Mouse (Mus musculus) erythroblast, embryonic 14.5 days (primary cell): ENCODE data around the gene Prkd1.

ENCODE experiments used
- GATA1 ChIP-seq: IDR thresholded peaks from 2 replicates; pipeline ENCODE4 v1.6.1; 2012; ENCODE audit warnings: low read length, inconsistent platforms, mixed read lengths
- TAL1 ChIP-seq: IDR thresholded peaks from 3 replicates; pipeline ENCODE4 v1.6.1; 2012; ENCODE audit warnings: low read length, inconsistent platforms, mixed read lengths

DNA sequence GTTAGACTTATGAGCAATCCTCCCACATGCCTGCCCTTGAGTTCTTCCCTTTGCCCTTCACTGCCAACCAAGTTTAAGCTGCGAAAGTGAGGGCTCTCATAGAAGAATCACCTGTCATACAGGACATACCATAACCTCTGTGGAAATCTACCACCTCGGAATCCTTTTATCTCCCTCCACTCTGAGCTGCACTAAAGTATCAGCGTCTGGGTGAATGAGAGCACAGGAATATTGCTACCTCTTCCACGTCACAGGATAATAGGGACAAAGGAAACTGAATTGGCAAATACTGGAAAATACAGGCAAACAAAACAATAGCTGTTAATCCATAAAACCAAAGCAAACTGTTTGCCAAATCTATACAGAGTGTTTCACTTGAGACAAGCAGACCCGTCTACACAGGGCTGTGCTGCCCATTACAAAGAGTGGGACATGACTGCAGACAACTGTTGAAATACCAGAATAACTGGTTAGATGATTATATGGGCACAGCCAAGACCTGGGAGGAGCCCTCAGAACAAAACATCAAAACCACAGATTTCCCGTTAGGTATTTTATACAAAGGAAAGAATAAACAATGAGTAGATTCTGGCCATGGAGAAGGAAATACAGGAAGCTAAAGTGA, 60.6 kb downstream of the Prkd1 start:
- TF ChIP-seq GATA1: no peak
- TF ChIP-seq TAL1: no peak
